Comparison of ENCODE assay signal across 8 mouse cellular contexts in the genomic region with DNA sequence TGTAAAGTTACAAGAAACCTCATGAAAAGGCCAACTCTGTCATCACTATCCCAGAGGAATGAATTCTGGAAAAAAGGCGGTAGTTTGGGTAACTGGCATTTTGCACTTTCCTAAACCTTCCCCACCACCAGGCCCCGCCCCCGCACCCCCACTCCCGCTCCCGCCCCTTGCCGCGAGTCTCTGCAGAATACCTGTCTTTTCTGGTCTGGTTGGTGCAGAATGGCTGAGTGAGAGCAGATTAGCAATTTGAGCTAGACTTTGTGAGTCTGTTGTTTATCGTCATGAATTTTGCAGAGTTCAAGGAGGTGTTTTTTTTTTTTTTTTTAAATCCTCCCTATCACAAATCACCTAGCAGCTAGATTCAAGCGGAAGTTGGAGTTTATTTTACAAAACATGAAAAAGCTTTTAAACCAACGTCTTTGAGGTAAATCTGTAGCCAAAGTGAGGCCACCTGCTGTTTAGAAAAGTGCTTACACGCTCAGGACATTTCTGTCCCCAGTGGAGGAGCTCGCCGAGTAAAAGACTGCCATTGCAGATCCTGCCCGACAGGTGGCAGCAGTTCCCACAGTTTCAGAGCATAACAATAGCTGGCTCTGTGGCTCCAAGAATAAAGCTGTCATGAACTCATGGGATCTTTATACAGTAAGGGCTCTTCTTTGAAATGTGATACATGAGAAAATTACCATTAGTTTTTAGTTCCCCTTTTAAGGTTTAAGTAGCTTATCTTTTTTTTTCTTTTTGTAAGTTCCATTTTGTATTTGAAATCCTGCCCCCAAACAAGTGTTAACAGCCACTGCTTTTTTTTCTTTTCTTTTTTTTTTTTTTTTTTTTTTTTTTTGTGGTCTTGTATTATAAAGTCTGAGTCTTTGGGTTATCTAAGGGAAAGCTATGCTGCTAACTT.
DNase-seq lines count a peak whose midpoint lies in the region; ATAC-seq and TF ChIP-seq lines count a peak whose summit lies in the region.

No protein-coding gene starts in this region.

- no peak overlapping the region for H3K9ac ChIP-seq in CH12.LX (ENCODE audit: insufficient read depth, low read depth)
- H3K9ac ChIP-seq in forebrain, embryonic 11.5 days (ENCODE audit: low read length), result no peak overlapping the region
- no peak overlapping the region for H3K9ac ChIP-seq in heart, embryonic 15.5 days
- H3K9ac ChIP-seq in liver, embryonic 12.5 days, result no peak overlapping the region
- H3K9ac ChIP-seq in stomach, embryonic 14.5 days (replicated peaks; ENCODE audit: low read depth, low read length), result no peak overlapping the region

- H3K4me1 ChIP-seq in CH12.LX (ENCODE audit: control insufficient read depth in 1 of 2, insufficient read depth in 2 of 2), result peaks cover 3 to 20% of the 10 kb centered on the region in 2 experiments; a peak in 3 of 4 replicates
- H3K4me1 ChIP-seq in forebrain, embryonic 11.5 days (replicated peaks; ENCODE audit: control insufficient read depth, insufficient read depth, low read length), result peaks cover 3% of the 10 kb centered on the region; the same call in 1 of the 2 replicates
- H3K4me1 ChIP-seq in heart, embryonic 15.5 days (replicated peaks), result no peaks in the 10 kb centered on the region
- H3K4me1 ChIP-seq in liver, embryonic 12.5 days, result no peaks in the 10 kb centered on the region
- no peaks in the 10 kb centered on the region for H3K4me1 ChIP-seq in stomach, embryonic 14.5 days (ENCODE audit: control insufficient read depth, insufficient read depth, low read length)

- H3K27ac ChIP-seq in CH12.LX (ENCODE audit: insufficient read depth, low read depth), result no peak overlapping the region
- no peak overlapping the region for H3K27ac ChIP-seq in forebrain, embryonic 11.5 days (ENCODE audit: low read depth, low read length)
- no peak overlapping the region for H3K27ac ChIP-seq in heart, embryonic 15.5 days
- no peak overlapping the region for H3K27ac ChIP-seq in liver, embryonic 12.5 days
- no peak overlapping the region for H3K27ac ChIP-seq in stomach, embryonic 14.5 days (ENCODE audit: low read length)

- H3K36me3 ChIP-seq in CH12.LX (replicated peaks in 1 of 2; ENCODE audit: control insufficient read depth in 1 of 2, insufficient read depth in 1 of 2, low read length in 1 of 2), result no peaks in the 10 kb centered on the region
- no peaks in the 10 kb centered on the region for H3K36me3 ChIP-seq in forebrain, embryonic 11.5 days (ENCODE audit: control insufficient read depth, insufficient read depth, low read length)
- no peaks in the 10 kb centered on the region for H3K36me3 ChIP-seq in heart, embryonic 15.5 days
- H3K36me3 ChIP-seq in liver, embryonic 12.5 days, result no peaks in the 10 kb centered on the region
- no peaks in the 10 kb centered on the region for H3K36me3 ChIP-seq in stomach, embryonic 14.5 days (ENCODE audit: control insufficient read depth, insufficient read depth, low read length)

- TF ChIP-seq POLR2A in CH12.LX (IDR thresholded peaks at IDR 0.05; ENCODE audit: low read depth, low read length), result no peak

- no peak overlapping the region for H3K4me3 ChIP-seq in CH12.LX (replicated peaks in 1 of 3; ENCODE audit: low read depth in 2 of 3, low read length in 2 of 3, poor library complexity in 1 of 3)
- H3K4me3 ChIP-seq in forebrain, embryonic 11.5 days (ENCODE audit: low read depth, low read length), result no peak overlapping the region; the same call in 1 of the 2 replicates
- 0 out of 2 replicates have a peak overlapping the region, but pooled peaks have one; percentile 13 for H3K4me3 ChIP-seq in heart, embryonic 15.5 days
- H3K4me3 ChIP-seq in liver, embryonic 12.5 days, result 0 out of 2 replicates have a peak overlapping the region, but pooled peaks have one; percentile 6
- H3K4me3 ChIP-seq in stomach, embryonic 14.5 days (ENCODE audit: low read depth, low read length), result no peak overlapping the region

- in situ Hi-C loops in CH12.LX (cut with MboI; ENCODE audit: low pct_ligation_motif_present, low pct_unique_long_range_greater_than_20kb, low sequenced_read_pairs), result loop anchor here (10.0 kb wide), 2 partner anchors 355 to 445 kb away; no protein-coding TSS in a partner anchor

- peak; percentile 73 to 99; a peak in 3 of 4 replicates for TF ChIP-seq CTCF in CH12.LX (conservative IDR thresholded peaks at IDR 0.05 in 1 of 2, IDR thresholded peaks at IDR 0.05 in 1 of 2; ENCODE audit: low read depth in 2 of 2, low read length in 2 of 2)

- no peaks in the 10 kb centered on the region for H3K79me2 ChIP-seq in CH12.LX (replicated peaks; ENCODE audit: control insufficient read depth, extremely low read depth, insufficient read depth, poor library complexity, severe bottlenecking)

- no peak for TF ChIP-seq EP300 in CH12.LX (IDR thresholded peaks at IDR 0.05; ENCODE audit: low read length)

- peak; percentile 92 for TF ChIP-seq RAD21 in CH12.LX (IDR thresholded peaks at IDR 0.05; ENCODE audit: low read depth, low read length)

- DNase-seq in CH12.LX (ENCODE audit: extremely low read depth), result peak; percentile 91
- DNase-seq in c-Kit-positive CD71-positive TER-119-negative erythroid progenitor cells, embryonic 14.5 days (ENCODE audit: low read depth), result peak; percentile 58
- DNase-seq in forebrain, embryonic 11.5 days (ENCODE audit: low spot score), result peak; percentile 93
- DNase-seq in kidney, postnatal 14 days, result peak; percentile 90
- peak; percentile 68 to 83 for DNase-seq in natural killer cell, adult 2 months (ENCODE audit: low spot score in 2 of 2)

- dilution Hi-C loops in CH12.LX (cut with MboI; ENCODE audit: extremely low pct_ligation_motif_present, extremely low pct_unique_long_range_greater_than_20kb, low sequenced_read_pairs), result no loop called here

- H3K9me3 ChIP-seq in CH12.LX (replicated peaks; ENCODE audit: low read length), result no peaks in the 10 kb centered on the region
- no peaks in the 10 kb centered on the region for H3K9me3 ChIP-seq in forebrain, embryonic 11.5 days (ENCODE audit: control insufficient read depth, low read length)
- no peaks in the 10 kb centered on the region for H3K9me3 ChIP-seq in heart, embryonic 15.5 days (replicated peaks)
- no peaks in the 10 kb centered on the region for H3K9me3 ChIP-seq in liver, embryonic 12.5 days (replicated peaks)
- no peaks in the 10 kb centered on the region for H3K9me3 ChIP-seq in stomach, embryonic 14.5 days (ENCODE audit: control insufficient read depth, low read depth, low read length)

- peak; percentile 65 for ATAC-seq in forebrain, embryonic 11.5 days (replicated peaks; ENCODE audit: low FRiP score)
- ATAC-seq in heart, embryonic 15.5 days (replicated peaks; ENCODE audit: insufficient number of reproducible peaks, insufficient read depth, low FRiP score, low read depth), result peak; percentile 67; the same call in 1 of the 2 replicates
- 0 out of 2 replicates have a peak, but pooled peaks have one; percentile 37 for ATAC-seq in liver, embryonic 12.5 days
- ATAC-seq in stomach, embryonic 14.5 days (ENCODE audit: insufficient number of reproducible peaks, insufficient read depth, low FRiP score, low read depth), result peak; percentile 75; the same call in 1 of the 2 replicates

- 4% methylated on average over 14 of the region's 14 CpGs for WGBS in forebrain, embryonic 11.5 days
- WGBS in heart, embryonic 15.5 days, result 4% methylated on average over 14 of the region's 14 CpGs
- 7% methylated on average over 14 of the region's 14 CpGs for WGBS in liver, embryonic 12.5 days (ENCODE audit: insufficient replicate concordance)
- 3% methylated on average over 14 of the region's 14 CpGs for WGBS in stomach, embryonic 14.5 days

- H3K4me2 ChIP-seq in CH12.LX (ENCODE audit: insufficient read depth, low read depth, poor library complexity, severe bottlenecking), result peak overlapping the region; percentile 94
- H3K4me2 ChIP-seq in forebrain, embryonic 11.5 days (ENCODE audit: low read depth, low read length, severe bottlenecking), result peak overlapping the region; percentile 18; the same call in 1 of the 2 replicates
- peak overlapping the region; percentile 40 for H3K4me2 ChIP-seq in heart, embryonic 15.5 days
- peak overlapping the region; percentile 50 for H3K4me2 ChIP-seq in liver, embryonic 12.5 days
- peak overlapping the region; percentile 22 for H3K4me2 ChIP-seq in stomach, embryonic 14.5 days (replicated peaks; ENCODE audit: low read depth, low read length)

- H3K27me3 ChIP-seq in CH12.LX (replicated peaks), result no peaks in the 10 kb centered on the region
- H3K27me3 ChIP-seq in forebrain, embryonic 11.5 days (ENCODE audit: control insufficient read depth, insufficient read depth, low read length), result no peaks in the 10 kb centered on the region; the same call in 1 of the 2 replicates
- no peaks in the 10 kb centered on the region for H3K27me3 ChIP-seq in heart, embryonic 15.5 days
- H3K27me3 ChIP-seq in liver, embryonic 12.5 days (replicated peaks), result peaks cover 4% of the 10 kb centered on the region; the same call in 1 of the 2 replicates
- no peaks in the 10 kb centered on the region for H3K27me3 ChIP-seq in stomach, embryonic 14.5 days (ENCODE audit: control insufficient read depth, insufficient read depth, low read length)

TF ChIP-seq in CH12.LX, 34 proteins besides CTCF, POLR2A, EP300 and RAD21:
- TF ChIP-seq MAX (IDR thresholded peaks at IDR 0.05; ENCODE audit: low read length) (0 out of 2 replicates have a peak, but pooled peaks have one; percentile 15), IRF4 (IDR thresholded peaks at IDR 0.05; ENCODE audit: low read depth, low read length) (peak; percentile 54; the same call in 1 of the 2 replicates), TCF12 (IDR thresholded peaks at IDR 0.05; ENCODE audit: low read depth, low read length) (0 out of 2 replicates have a peak, but pooled peaks have one; percentile 17), E2F4 (IDR thresholded peaks at IDR 0.05; ENCODE audit: insufficient replicate concordance, low read depth, low read length) (no peak), ELF1 (IDR thresholded peaks at IDR 0.05; ENCODE audit: low read depth, low read length) (no peak), BHLHE40 (IDR thresholded peaks at IDR 0.05; ENCODE audit: low read depth, low read length) (no peak), MYC (IDR thresholded peaks at IDR 0.05; ENCODE audit: low read depth, low read length) (0 out of 2 replicates have a peak, but pooled peaks have one; percentile 29), MEF2A (IDR thresholded peaks at IDR 0.05; ENCODE audit: borderline replicate concordance, low read depth, low read length) (0 out of 2 replicates have a peak, but pooled peaks have one; percentile 36), NELFE (IDR thresholded peaks at IDR 0.05; ENCODE audit: low read depth, low read length) (peak; percentile 52; the same call in 1 of the 2 replicates), MAFK (IDR thresholded peaks at IDR 0.05; ENCODE audit: insufficient replicate concordance, low read length) (0 out of 2 replicates have a peak, but pooled peaks have one; percentile 33), ZC3H11A (IDR thresholded peaks at IDR 0.05; ENCODE audit: low read depth, low read length) (peak; percentile 80), ZNF384 (IDR thresholded peaks at IDR 0.05; ENCODE audit: low read depth, low read length) (peak; percentile 86), CHD2 (IDR thresholded peaks at IDR 0.05; ENCODE audit: low read length) (no peak), SMC3 (IDR thresholded peaks at IDR 0.05; ENCODE audit: low read depth, low read length) (peak; percentile 98)

Comparison
In these comparisons a context has a peak if more than half of its experiments do, and no peak if none do; other contexts are left out.
1. H3K4me2 ChIP-seq: peak in every context shown above with its lines; median percentile 94 in CH12.LX; 50 in liver, embryonic 12.5 days; 40 in heart, embryonic 15.5 days; 22 in stomach, embryonic 14.5 days; 18 in forebrain, embryonic 11.5 days.
2. H3K4me3 ChIP-seq: peak in heart, embryonic 15.5 days (single experiment) and liver, embryonic 12.5 days (single experiment); none in CH12.LX (0 of 3), forebrain, embryonic 11.5 days (single experiment) and stomach, embryonic 14.5 days (single experiment).
3. Peak in every context shown above with its lines, with median percentiles within 50 percentile points of each other: DNase-seq and ATAC-seq.